Mouse (Mus musculus) gastrocnemius, postnatal 25 days (tissue): Measurements from ENCODE around the gene Tcl1b2. TPM values are rescaled to one million over a fixed set of nuclear protein-coding genes. Genes with fewer than 3 reads are reported as not detected.
"Not testable (repeated sequence)": the region's sequence is repeated elsewhere in the genome, so short reads cannot be mapped to it uniquely, and the experiment has no call there.

Source experiments
- DNase-seq: peaks from one replicate; pipeline ENCODE4 v3.0.0; 2022
- long read RNA-seq, 2 experiments: library from polyadenylated mRNA; stranded (forward); transcript quantifications; one replicate each; pipeline ENCODE4 v2.0.0; 2021
- total RNA-seq, 2 experiments: library from RNA; stranded (reverse); gene quantifications; 1 replicate in 1 of 2; 2 replicates in 1 of 2; pipeline ENCODE4 v1.2.3; 2021

The Tcl1b2 gene
- not detected for total RNA-seq
- long read RNA-seq, experiment 1: 0 reads
- long read RNA-seq, experiment 2: 0 reads

GRCm38 (mm10) chr12:105145714-105146113, at the start of gene Tcl1b2:
TSS of gene Tcl1b2 (plus strand) at chr12:105146014.
- no peak for DNase-seq

GRCm38 (mm10) chr12:105099466-105100044, 46.3 kb upstream of the Tcl1b2 start:
- no peak for DNase-seq

- DNase-seq: no peak
These were observed 42.9 kb upstream of the Tcl1b2 start for GRCm38 (mm10) chr12:105102901-105103300.

- peak; percentile 45 for DNase-seq
These were observed 41.8 kb upstream of the Tcl1b2 start for GRCm38 (mm10) chr12:105104036-105104435.

- no peak for DNase-seq
These were observed 40.5 kb upstream of the Tcl1b2 start for GRCm38 (mm10) chr12:105105326-105105725.

GRCm38 (mm10) chr12:105108856-105109255, 37.0 kb upstream of the Tcl1b2 start:
- DNase-seq: no peak

- no peak for DNase-seq
These were observed 36.4 kb upstream of the Tcl1b2 start for GRCm38 (mm10) chr12:105109406-105109805.

GRCm38 (mm10) chr12:105109812-105110211, 36.0 kb upstream of the Tcl1b2 start:
- DNase-seq: no peak

GRCm38 (mm10) chr12:105112321-105112988, 33.4 kb upstream of the Tcl1b2 start:
- peak; percentile 14 for DNase-seq

GRCm38 (mm10) chr12:105116648-105117047, 29.2 kb upstream of the Tcl1b2 start:
- DNase-seq: no peak

- no peak for DNase-seq
These were observed 20.5 kb upstream of the Tcl1b2 start for GRCm38 (mm10) chr12:105125362-105125761.

- no peak for DNase-seq
These were observed 19.3 kb upstream of the Tcl1b2 start for GRCm38 (mm10) chr12:105126516-105126915.

- no peak for DNase-seq
These were observed 18.2 kb upstream of the Tcl1b2 start for GRCm38 (mm10) chr12:105127607-105128006.

- DNase-seq: not testable (repeated sequence)
These were observed 16.2 kb upstream of the Tcl1b2 start for GRCm38 (mm10) chr12:105129494-105130205.

- DNase-seq: not testable (repeated sequence)
These were observed 11.6 kb upstream of the Tcl1b2 start for GRCm38 (mm10) chr12:105134167-105134566.

GRCm38 (mm10) chr12:105134826-105135225, 11.0 kb upstream of the Tcl1b2 start:
- not testable (repeated sequence) for DNase-seq

GRCm38 (mm10) chr12:105137729-105138128, 8.1 kb upstream of the Tcl1b2 start:
- DNase-seq: not testable (repeated sequence)

GRCm38 (mm10) chr12:105143096-105143495, 2.7 kb upstream of the Tcl1b2 start:
- DNase-seq: no peak

GRCm38 (mm10) chr12:105144928-105145327, 886 bp upstream of the Tcl1b2 start:
- not testable (repeated sequence) for DNase-seq

- peak; percentile 23 for DNase-seq
These were observed 9.5 kb downstream of the Tcl1b2 start for GRCm38 (mm10) chr12:105155286-105155685.

GRCm38 (mm10) chr12:105158842-105159241, 13.0 kb downstream of the Tcl1b2 start:
- no peak for DNase-seq

GRCm38 (mm10) chr12:105159390-105159789, 13.6 kb downstream of the Tcl1b2 start, which contains the start of gene Tcl1b1:
TSS of gene Tcl1b1 (plus strand) at chr12:105159690.
- DNase-seq: no peak

GRCm38 (mm10) chr12:105166734-105167133, 20.9 kb downstream of the Tcl1b2 start:
- DNase-seq: no peak
